Mouse (Mus musculus) ES-Bruce4 (cell line): ENCODE measurements at regions not wholly inside any gene's neighbourhood (a gene's known extent, or its start where the extent isn't known, plus 50 kb on each side); places are given as distances from the start of the nearest gene placed in this dataset.

ENCODE experiments used
- H3K27ac ChIP-seq: 2 replicates; pipeline ENCODE4 v1.5.1; 2012; ENCODE audit warnings: low read length, inconsistent platforms; ENCODE audit not compliant: insufficient read depth
- H3K27me3 ChIP-seq: 2 replicates; pipeline ENCODE4 v1.6.1; 2012; ENCODE audit warnings: mild to moderate bottlenecking, low read length, inconsistent platforms; ENCODE audit not compliant: control insufficient read depth, poor library complexity, insufficient read depth, severe bottlenecking
- H3K36me3 ChIP-seq: 2 replicates; pipeline ENCODE4 v1.6.1; 2012; ENCODE audit warnings: inconsistent platforms, mild to moderate bottlenecking, low read length, moderate library complexity; ENCODE audit not compliant: control insufficient read depth, poor library complexity, insufficient read depth, severe bottlenecking
- H3K4me1 ChIP-seq: one replicate; pipeline ENCODE4 v1.8.1; 2011; ENCODE audit warnings: low read length; ENCODE audit not compliant: control insufficient read depth, insufficient read depth
- H3K4me3 ChIP-seq: 2 replicates; pipeline ENCODE4 v1.5.1; 2011; ENCODE audit warnings: low read depth, mild to moderate bottlenecking, low read length
- H3K9ac ChIP-seq: 2 replicates; pipeline ENCODE4 v1.6.1; 2012; ENCODE audit warnings: low read depth, mild to moderate bottlenecking, inconsistent platforms; ENCODE audit not compliant: poor library complexity, severe bottlenecking
- H3K9me3 ChIP-seq: replicated peaks from 2 replicates; pipeline ENCODE4 v1.6.1; 2012; ENCODE audit warnings: mild to moderate bottlenecking, low read length, inconsistent platforms; ENCODE audit not compliant: control insufficient read depth, poor library complexity, insufficient read depth, severe bottlenecking
- CTCF ChIP-seq: IDR thresholded peaks from one replicate; pipeline ENCODE4 v1.8.1; 2011; ENCODE audit warnings: low read depth, low read length
- EP300 ChIP-seq: IDR thresholded peaks from 2 replicates; pipeline ENCODE4 v1.6.1; 2011; ENCODE audit warnings: low read depth, low read length; ENCODE audit not compliant: insufficient read depth
- POLR2A ChIP-seq: IDR thresholded peaks from one replicate; pipeline ENCODE4 v1.8.1; 2011; ENCODE audit warnings: low read length; ENCODE audit not compliant: insufficient read depth

DNA sequence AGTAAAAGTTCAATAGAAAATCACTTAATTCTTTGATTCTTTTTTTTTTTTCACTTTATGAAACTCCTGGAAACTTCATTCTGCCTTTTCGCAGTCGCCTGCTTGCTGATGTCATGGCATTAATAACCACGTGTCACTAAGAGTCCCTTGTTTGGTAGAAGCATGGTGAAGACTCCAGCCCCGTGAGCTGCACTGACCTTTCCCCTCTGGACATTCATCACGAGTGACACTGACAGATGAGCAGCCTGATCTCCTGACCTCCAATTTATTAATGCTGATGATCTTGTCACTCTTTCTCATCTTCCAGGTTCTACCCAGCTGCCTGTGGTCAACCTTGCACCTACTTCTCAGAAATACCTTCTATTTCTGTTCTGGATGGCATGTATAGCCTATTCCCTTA is 867.1 kb upstream of the Slit2 start:
- Histone ChIP-seq H3K9me3 (no peaks in the 10 kb centered on the region), H3K27ac (no peak overlapping the region), H3K27me3 (no peaks in the 10 kb centered on the region), H3K9ac (no peak overlapping the region), H3K4me3 (no peak overlapping the region), H3K36me3 (no peaks in the 10 kb centered on the region), H3K4me1 (no peaks in the 10 kb centered on the region)
- TF ChIP-seq EP300 (no peak), POLR2A (no peak), CTCF (no peak)

- Histone ChIP-seq H3K36me3 (no peaks in the 10 kb centered on the region), H3K9me3 (no peaks in the 10 kb centered on the region), H3K4me1 (no peaks in the 10 kb centered on the region), H3K27ac (no peak overlapping the region), H3K9ac (no peak overlapping the region), H3K27me3 (no peaks in the 10 kb centered on the region), H3K4me3 (no peak overlapping the region)
- TF ChIP-seq POLR2A (no peak), CTCF (no peak), EP300 (no peak)
Observed at GRCm38 (mm10) chr5:47095703-47096102, 887.2 kb upstream of the Slit2 start.

- Histone ChIP-seq H3K9ac (no peak overlapping the region), H3K27me3 (no peaks in the 10 kb centered on the region), H3K36me3 (no peaks in the 10 kb centered on the region), H3K27ac (no peak overlapping the region), H3K4me1 (no peaks in the 10 kb centered on the region), H3K9me3 (no peaks in the 10 kb centered on the region), H3K4me3 (no peak overlapping the region)
- TF ChIP-seq CTCF (no peak), POLR2A (no peak), EP300 (no peak)
Observed at GRCm38 (mm10) chr5:47052942-47053341, 930.0 kb upstream of the Slit2 start.

- H3K36me3 ChIP-seq, result no peaks in the 10 kb centered on the region
- no peak overlapping the region for H3K4me3 ChIP-seq
- H3K9ac ChIP-seq, result no peak overlapping the region
- TF ChIP-seq POLR2A (no peak), EP300 (no peak), CTCF (no peak)
- H3K4me1 ChIP-seq, result no peaks in the 10 kb centered on the region
- H3K27me3 ChIP-seq, result no peaks in the 10 kb centered on the region
- H3K9me3 ChIP-seq, result no peaks in the 10 kb centered on the region
- no peak overlapping the region for H3K27ac ChIP-seq
Observed at GRCm38 (mm10) chr5:47036752-47037151, 946.2 kb upstream of the Slit2 start.

DNA sequence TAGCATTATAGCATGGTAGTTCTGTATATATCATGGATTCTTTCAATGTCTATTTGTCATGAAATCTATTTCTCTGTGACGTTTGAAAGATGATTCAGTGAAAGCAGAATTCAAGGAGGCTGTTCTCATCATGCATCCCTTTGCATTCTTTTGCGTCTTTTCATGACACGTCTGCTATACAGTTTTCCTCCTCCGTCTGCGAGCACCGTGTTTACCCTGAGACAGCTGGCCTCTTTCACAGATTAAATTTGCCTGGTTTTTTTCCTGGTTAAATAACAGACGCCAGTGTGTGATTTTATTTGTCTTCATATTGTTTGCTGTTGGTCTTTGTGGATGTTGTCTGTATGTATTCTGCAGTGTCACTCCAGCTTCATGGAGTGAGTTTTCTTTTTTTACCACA is 948.9 kb upstream of the Slit2 start:
- Histone ChIP-seq H3K27ac (no peak overlapping the region), H3K36me3 (no peaks in the 10 kb centered on the region), H3K9me3 (no peaks in the 10 kb centered on the region), H3K4me3 (no peak overlapping the region), H3K4me1 (no peaks in the 10 kb centered on the region), H3K27me3 (no peaks in the 10 kb centered on the region), H3K9ac (no peak overlapping the region)
- TF ChIP-seq EP300 (no peak), POLR2A (no peak), CTCF (no peak)

GRCm38 (mm10) chr5:47014351-47014750 is 968.6 kb upstream of the Slit2 start:
- Histone ChIP-seq H3K4me3 (no peak overlapping the region), H3K4me1 (no peaks in the 10 kb centered on the region), H3K27me3 (no peaks in the 10 kb centered on the region), H3K9ac (no peak overlapping the region), H3K27ac (no peak overlapping the region), H3K36me3 (no peaks in the 10 kb centered on the region), H3K9me3 (no peaks in the 10 kb centered on the region)
- peak; percentile 41 for TF ChIP-seq CTCF
- no peak for TF ChIP-seq POLR2A
- TF ChIP-seq EP300, result no peak

- H3K9ac ChIP-seq, result no peak overlapping the region
- TF ChIP-seq POLR2A, result no peak
- TF ChIP-seq CTCF, result no peak
- no peak for TF ChIP-seq EP300
- H3K27ac ChIP-seq, result no peak overlapping the region
- no peaks in the 10 kb centered on the region for H3K27me3 ChIP-seq
- no peaks in the 10 kb centered on the region for H3K36me3 ChIP-seq
- no peak overlapping the region for H3K4me3 ChIP-seq
- H3K4me1 ChIP-seq, result no peaks in the 10 kb centered on the region
- no peaks in the 10 kb centered on the region for H3K9me3 ChIP-seq
Observed at GRCm38 (mm10) chr5:46992557-46992956, 990.4 kb upstream of the Slit2 start.
